Mouse (Mus musculus): ENCODE measurements around the gene Golga3.

Gene Golga3

DNA sequence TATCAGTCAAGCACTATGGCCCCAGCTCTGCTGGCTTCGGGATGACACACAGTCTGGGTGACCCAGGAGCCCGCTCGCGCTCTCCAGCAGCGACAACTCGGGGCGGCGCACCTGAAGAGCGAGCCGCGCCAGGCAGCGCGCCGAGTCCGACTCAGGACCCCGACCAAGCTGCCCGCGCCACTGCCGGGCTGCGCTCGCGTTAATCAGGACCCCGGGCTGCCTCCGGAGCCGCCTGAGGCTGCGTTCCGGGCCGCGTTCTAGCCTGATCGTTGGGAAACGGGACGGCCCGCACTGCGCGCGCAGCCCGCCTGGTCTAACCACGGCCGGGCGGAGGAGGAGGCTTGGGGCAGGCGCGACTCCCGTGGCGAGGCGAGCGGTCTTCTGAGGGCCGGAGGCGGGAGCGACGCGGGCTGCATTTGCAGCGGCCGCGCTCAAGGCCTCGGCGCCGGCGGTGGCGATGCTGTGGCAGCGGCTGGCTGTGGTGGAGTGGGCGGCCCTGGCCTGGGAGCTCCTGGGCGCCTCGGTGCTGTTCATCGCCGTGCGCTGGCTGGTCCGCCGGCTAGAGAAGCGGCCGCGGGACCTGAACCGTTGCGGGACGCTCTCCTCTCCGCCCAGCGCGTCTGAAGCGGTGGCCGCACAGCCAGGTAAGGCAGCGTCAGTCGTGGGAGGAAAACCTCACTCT lies 54.4 kb downstream of the Golga3 start, which contains the start of gene Ankle2:
Gene Ankle2 (plus strand): TSS at position 225 of the 682 bp plus-strand sequence.
- DNase-seq (ENCODE audit: low read depth, low spot score), result peak; percentile 96

DNA sequence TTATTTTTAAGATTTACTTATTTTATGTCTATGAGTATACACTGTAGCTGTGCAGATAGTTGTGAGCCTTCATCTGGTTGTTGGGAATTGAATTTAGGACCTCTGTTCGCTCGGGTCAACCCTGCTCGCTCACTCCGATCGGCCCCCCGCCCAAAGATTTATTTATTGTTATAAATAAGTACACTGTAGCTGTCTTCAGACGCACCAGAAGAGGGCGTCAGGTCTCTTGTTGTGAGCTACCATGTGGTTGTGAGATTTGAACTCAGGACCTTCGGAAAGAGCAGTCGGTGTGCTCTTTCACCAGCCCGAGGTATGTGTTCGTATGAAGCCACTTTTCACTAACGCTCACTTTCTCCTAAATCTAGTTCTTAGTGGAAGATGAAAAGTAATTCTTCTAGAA lies 55.1 kb downstream of the Golga3 start:
- peak; percentile 7 for DNase-seq (ENCODE audit: low read depth, low spot score)

DNA sequence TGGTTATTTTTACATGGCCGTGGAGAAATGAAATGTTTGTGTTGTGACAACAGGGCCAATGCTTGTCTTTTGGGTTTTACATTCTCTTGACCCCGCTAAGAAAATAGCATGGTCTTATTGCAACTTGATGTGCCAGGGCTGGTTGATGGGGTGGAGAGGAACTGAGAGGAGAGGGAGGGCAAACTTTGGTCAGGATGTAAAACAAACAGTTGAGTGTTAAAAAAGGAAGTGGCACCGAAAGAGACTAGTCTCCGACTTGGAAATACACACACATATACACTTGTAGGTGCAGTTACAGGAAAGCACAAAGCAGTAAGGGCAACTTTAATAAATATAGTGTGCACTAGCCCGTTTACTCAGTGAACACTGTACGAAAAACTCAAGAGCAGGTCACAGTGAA lies 55.8 kb downstream of the Golga3 start:
- DNase-seq (ENCODE audit: low read depth, low spot score), result no peak

DNA sequence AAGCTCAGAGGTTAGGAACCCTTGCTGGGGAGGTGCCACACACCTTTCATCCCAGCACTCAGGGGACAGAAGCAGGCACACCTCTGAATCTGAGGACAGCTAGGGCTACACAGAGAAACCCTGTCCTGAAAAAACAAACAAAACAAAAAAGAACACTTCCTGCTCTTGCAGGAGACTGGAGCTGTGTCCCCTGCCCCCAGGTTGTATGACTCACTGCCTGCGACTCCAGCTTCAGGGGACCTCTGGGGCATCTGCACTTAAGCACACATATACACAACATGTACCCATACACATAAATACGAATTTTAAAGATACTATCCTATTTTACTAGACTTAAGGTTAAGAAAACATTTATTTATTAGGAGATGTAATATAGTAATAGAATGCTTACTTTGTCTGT lies 67.6 kb downstream of the Golga3 start:
- DNase-seq (ENCODE audit: low read depth, low spot score), result no peak

- DNase-seq (ENCODE audit: low read depth, low spot score), result no peak
These were observed 90.4 kb downstream of the Golga3 start for GRCm38 (mm10) chr5:110266941-110267340.

DNA sequence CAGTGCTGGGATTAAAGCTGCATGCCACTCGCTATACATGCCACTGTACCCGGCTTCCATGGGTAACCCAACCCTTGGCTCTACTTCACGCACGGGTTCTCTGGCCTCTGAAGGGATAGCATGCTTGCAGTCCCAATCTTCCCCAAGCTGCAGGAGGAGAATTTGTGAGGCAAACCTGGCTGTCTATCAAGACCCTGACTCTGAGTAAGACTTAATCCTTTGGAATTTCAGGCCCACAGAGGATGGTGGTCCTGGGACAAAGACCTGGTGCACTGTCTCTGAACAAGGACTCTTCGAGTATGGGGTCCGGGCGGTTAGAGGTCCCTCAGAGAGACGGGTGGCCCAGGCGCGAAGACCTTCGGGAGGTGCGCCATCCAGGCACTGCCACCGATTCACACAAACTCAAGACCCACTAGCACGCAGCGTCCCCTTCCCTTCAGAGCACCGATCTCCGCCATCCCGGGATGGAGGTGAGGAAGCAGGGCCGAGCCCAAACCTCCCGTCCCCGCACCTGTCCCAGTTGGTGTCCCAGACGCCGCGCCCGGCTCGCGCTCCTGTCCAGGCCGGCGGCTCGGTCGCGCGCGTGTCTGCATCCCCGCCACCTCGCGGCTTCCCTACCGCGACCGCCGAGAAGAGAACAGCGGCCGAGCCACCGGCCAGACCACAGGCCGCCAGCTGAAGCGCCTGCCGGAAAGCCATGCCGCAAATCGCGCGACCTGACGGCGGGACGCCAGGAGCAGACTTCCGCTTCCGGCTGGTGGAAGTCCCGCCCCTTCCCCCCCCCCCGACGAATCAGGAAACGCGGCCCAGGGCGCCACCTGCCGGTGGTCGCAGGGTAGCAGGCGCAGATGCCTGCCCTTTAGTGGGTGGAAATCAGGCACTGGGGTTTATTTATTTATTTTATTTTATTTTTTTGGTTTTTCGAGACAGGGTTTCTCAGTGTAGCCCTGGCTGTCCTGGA lies 92.9 kb downstream of the Golga3 start, which contains the start of gene Pgam5:
Gene Pgam5 (minus strand): TSS at position 773 of the 961 bp plus-strand sequence.
- peak; percentile 95 for DNase-seq (ENCODE audit: low read depth, low spot score)

DNA sequence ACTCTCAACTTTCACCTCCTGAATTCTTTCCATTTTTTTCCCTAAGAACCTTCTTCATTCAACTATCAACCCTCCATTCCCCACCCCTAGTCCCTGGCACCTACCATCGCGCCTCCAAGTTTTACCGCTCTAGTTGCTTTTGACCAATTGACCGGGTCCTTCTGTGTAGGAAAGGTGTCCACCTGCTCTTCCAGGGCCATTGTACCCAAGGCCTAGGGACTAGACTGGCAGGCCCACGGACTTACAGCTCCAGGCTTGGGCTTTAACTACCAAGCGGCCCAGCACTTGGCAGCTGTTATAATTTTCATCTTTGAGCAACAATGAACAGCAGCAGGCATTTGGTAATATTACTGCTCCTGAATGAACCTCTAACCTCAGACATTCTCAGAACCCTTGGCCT lies 93.7 kb downstream of the Golga3 start:
- DNase-seq (ENCODE audit: low read depth, low spot score), result no peak

- no peak for DNase-seq (ENCODE audit: low read depth, low spot score)
These were observed 97.6 kb downstream of the Golga3 start for GRCm38 (mm10) chr5:110274147-110274546.

DNA sequence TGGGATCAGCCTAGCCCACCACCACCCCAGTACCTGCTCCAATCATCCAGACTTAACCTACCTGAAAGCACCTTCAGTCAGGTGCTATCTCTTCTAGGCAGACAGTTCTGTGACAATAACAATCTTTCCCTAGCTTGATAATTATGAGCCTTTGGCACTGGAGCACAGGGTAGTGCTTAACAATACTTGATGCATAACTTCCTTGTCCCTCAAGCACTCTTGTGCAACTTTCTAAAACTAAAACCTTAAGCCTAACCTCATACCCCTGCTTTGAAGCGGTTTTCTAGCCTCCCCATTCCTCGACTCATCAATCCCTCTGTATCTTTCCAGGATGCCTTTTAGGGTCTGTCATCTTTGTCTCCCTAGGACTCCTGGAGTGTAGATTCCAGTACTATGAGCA lies 98.3 kb downstream of the Golga3 start:
- DNase-seq (ENCODE audit: low read depth, low spot score), result no peak

All from mesoderm, embryonic 11.5 days (tissue).